Mouse (Mus musculus): Measurements from ENCODE around the gene D630003M21Rik.

The D630003M21Rik gene

DNA sequence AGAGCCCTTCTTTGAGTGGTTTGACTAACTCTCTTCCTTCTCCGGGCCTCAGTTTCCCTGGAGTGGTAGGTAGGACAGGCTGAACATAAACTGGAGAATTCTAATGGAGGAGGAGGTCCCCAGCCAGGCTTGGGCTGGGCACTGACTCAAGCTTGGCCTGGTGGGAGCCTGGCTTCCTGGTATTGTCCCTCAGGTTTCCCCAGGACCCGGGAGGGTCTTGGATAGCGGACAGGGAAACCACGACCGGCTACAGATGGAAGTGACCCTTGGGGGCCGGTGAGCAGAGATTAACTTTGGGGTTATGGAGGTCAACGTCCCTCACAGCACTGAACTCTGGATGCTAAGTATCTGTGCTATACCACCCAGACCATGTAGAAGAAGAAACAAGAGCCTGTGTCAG, 87.8 kb downstream of the D630003M21Rik start:
- no peak for DNase-seq (ENCODE audit: low spot score)

DNA sequence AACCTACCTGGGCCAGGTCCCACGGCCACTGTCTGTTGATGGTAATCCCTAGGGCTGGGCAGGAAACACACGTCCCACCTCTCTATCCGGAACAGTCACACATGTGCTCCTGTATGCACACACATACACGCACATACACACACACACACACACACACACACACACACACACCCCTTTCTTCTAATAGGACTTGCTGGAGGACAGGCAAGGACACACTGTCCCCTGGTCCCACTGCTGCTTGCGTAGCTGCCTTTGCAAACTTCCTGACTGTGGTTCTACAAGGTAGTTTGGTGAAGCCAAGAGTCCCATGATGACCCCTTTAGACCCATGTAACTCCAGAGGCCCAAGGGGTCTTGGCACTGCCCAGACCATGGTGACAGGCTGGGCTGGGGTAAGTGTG, 88.4 kb downstream of the D630003M21Rik start:
- no peak for DNase-seq (ENCODE audit: low spot score)

DNA sequence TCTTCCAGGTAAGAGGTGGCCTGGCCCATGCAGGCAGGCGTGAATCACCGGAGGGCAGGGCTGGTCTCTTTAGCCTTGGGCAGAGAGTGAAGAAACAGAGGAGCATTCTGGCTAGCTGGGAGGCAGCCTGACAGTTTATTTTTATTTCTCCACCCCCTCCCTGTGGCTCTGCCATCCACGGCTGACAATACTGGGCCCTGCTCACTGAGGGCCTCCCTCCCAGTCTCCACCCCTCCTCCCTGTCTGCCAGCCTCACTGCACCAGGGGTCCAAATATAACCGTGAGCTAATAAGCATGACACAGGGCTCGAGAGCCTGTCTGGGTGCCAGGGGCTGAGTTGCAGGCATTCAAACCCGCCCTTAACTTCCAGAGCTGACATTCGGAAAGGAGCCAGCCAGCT, 89.4 kb downstream of the D630003M21Rik start:
- DNase-seq (ENCODE audit: low spot score), result peak; percentile 90

DNA sequence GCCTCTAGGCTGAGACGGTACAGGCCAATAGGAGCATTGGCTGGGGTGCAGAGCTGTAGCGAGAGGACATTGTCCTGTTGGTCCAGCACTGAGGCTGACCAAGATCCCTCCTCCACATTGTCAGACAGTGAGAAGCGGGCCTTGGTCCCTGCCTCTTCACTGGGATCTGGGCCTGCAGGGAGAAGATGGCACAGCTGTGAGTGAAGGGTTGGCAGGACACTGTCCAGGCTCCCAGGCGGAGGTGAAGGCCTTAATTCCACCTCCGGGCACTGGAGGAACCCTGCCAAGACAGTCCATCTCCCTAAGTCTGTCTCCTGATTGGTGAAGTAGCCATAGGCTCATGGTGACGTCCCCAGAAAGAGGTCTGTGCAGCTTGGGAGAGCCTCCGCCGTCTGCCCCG, 90.2 kb downstream of the D630003M21Rik start:
- no peak for DNase-seq (ENCODE audit: low spot score)

DNA sequence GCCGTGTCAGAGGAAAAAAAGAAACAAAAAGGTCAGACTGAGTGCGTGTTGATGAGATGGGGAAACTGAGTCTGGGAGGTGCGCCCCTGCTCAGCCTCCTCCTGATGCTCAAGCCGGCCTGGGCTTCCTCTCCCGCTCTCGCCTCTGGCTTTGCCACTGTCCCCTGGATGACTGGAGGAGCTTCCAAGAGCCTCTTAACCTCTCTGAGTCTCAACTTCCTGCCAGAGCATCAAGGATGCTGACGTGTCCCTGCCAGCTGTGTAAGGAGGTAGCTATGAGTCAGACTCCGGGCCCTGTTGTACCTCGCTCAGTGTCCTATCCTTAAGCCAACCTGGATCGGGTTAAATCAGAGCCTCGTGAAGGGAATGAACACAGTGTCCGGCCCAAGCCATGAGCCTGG, 91.3 kb downstream of the D630003M21Rik start:
- no peak for DNase-seq (ENCODE audit: low spot score)

DNA sequence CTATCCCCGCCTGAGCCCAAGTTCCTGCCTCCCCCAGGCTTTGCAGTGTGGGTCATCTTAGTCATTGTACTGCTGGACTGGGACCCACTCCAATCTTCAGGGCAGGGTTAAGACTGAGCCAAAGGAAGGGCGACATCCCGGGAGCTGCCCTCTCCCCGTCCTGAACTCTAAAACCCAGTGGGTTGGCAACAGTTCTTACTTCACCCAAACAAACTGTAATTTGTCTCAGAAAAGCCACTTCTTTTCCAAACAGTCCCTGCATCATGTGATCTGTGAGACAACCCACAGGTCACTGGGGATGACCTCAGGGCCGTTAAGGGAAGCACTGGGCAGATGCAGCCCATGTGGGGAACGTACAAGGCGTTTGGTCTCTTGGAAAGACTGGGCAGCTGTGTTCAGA, 92.8 kb downstream of the D630003M21Rik start:
- DNase-seq (ENCODE audit: low spot score), result peak; percentile 91

DNA sequence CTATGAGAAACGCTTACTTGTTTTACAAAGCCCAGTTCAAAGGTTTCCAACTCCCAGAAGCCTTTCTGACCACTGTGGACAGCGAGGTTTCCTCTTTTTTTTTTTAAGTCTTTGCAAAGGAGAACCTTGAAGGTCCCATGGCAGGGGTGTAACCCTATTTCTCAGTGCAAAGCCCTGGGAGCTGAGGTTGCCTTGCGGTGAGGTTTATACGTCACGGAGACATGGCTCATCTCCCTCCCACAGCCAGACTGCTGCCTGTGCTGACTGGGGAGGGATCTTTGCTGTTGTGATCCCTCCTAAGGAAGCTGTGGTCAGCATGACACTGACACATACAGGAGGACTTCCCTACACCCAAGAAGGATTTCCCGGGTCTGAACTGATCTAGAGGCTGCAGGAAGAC, 96.0 kb downstream of the D630003M21Rik start:
- no peak for DNase-seq (ENCODE audit: low spot score)
